ENCODE assay signal across 20 mouse cellular contexts in genomic region chr13:106957554-106957953, GRCm38 (mm10). TPM values are rescaled to one million over a fixed set of nuclear protein-coding genes. Genes with fewer than 3 reads are reported as not detected.
DNase-seq lines count a peak whose midpoint lies in the region; ATAC-seq and TF ChIP-seq lines count a peak whose summit lies in the region.
"Had no signal": no experiment of that assay in that cellular context is flagged by ENCODE, and none has a peak within 500 bp of the region (broad histone marks: within the 10 kb centered on the region; RNA-seq: fewer than 3 reads in every experiment).

No protein-coding gene starts in this region.

- no peak overlapping the region for H3K9ac ChIP-seq in forebrain, postnatal 0 days
- no peak overlapping the region for H3K9ac ChIP-seq in forebrain, embryonic 12.5 days
- H3K9ac ChIP-seq in CH12.LX (ENCODE audit: insufficient read depth, low read depth), result no peak overlapping the region
- H3K9ac ChIP-seq: embryonic facial prominence, embryonic 12.5 days had no signal

- H3K4me2 ChIP-seq in forebrain, postnatal 0 days (ENCODE audit: low read depth), result no peak overlapping the region
- H3K4me2 ChIP-seq in forebrain, embryonic 12.5 days, result no peak overlapping the region
- no peak overlapping the region for H3K4me2 ChIP-seq in CH12.LX (ENCODE audit: insufficient read depth, low read depth, poor library complexity, severe bottlenecking)
- H3K4me2 ChIP-seq: embryonic facial prominence, embryonic 12.5 days had no signal

- TF ChIP-seq CTCF in forebrain, postnatal 0 days (IDR thresholded peaks at IDR 0.05; ENCODE audit: low read depth), result no peak
- no peak for TF ChIP-seq CTCF in CH12.LX (conservative IDR thresholded peaks at IDR 0.05 in 1 of 2, IDR thresholded peaks at IDR 0.05 in 1 of 2; ENCODE audit: low read depth in 2 of 2, low read length in 2 of 2)

- no peaks in the 10 kb centered on the region for H3K9me3 ChIP-seq in forebrain, postnatal 0 days (ENCODE audit: low read length)
- H3K9me3 ChIP-seq in forebrain, embryonic 12.5 days, result no peaks in the 10 kb centered on the region
- H3K9me3 ChIP-seq in CH12.LX (replicated peaks; ENCODE audit: low read length), result no peaks in the 10 kb centered on the region
- H3K9me3 ChIP-seq: embryonic facial prominence, embryonic 10.5 days; embryonic facial prominence, embryonic 12.5 days; forebrain, embryonic 10.5 days had no signal

- dilution Hi-C loops in CH12.LX (cut with MboI; ENCODE audit: extremely low pct_ligation_motif_present, extremely low pct_unique_long_range_greater_than_20kb, low sequenced_read_pairs), result no loop called here

- H3K4me1 ChIP-seq in forebrain, postnatal 0 days (ENCODE audit: insufficient read depth), result no peaks in the 10 kb centered on the region
- no peaks in the 10 kb centered on the region for H3K4me1 ChIP-seq in forebrain, embryonic 12.5 days
- peaks cover 5 to 11% of the 10 kb centered on the region in 2 experiments; a peak in 2 of 4 replicates for H3K4me1 ChIP-seq in CH12.LX (ENCODE audit: control insufficient read depth in 1 of 2, insufficient read depth in 2 of 2)
- H3K4me1 ChIP-seq: embryonic facial prominence, embryonic 10.5 days; embryonic facial prominence, embryonic 12.5 days; forebrain, embryonic 10.5 days had no signal

- DNase-seq in forebrain, postnatal 0 days, result no peak
- peak; percentile 68 for DNase-seq in CH12.LX (ENCODE audit: extremely low read depth)
- no peak for DNase-seq in left cerebral cortex, postnatal 10 days (ENCODE audit: extremely low spot score in 1 of 2, low spot score in 2 of 2)
- DNase-seq in layer of hippocampus, adult 9-11 months, result no peak
- DNase-seq: adrenal gland, adult 2 months; adrenal gland, postnatal 10 days; adrenal gland, postnatal 25 days; cerebellum, adult 11 months; cerebellum, adult 18-20 months; cerebellum, adult 9-10 months; cerebellum, postnatal 10 days; cerebellum, postnatal 25 days had no signal

- intact Hi-C loops in left cerebral cortex, postnatal 10 days (cut with DNase I), result no loop called here

- H3K27me3 ChIP-seq in forebrain, postnatal 0 days (ENCODE audit: insufficient read depth, low read length), result no peaks in the 10 kb centered on the region
- H3K27me3 ChIP-seq in forebrain, embryonic 12.5 days, result no peaks in the 10 kb centered on the region
- no peaks in the 10 kb centered on the region for H3K27me3 ChIP-seq in CH12.LX (replicated peaks)
- H3K27me3 ChIP-seq: embryonic facial prominence, embryonic 12.5 days had no signal

- WGBS in forebrain, postnatal 0 days, result 83% methylated on average over 4 of the region's 4 CpGs
- 88% methylated on average over 4 of the region's 4 CpGs for WGBS in forebrain, embryonic 12.5 days

- in situ Hi-C loops in CH12.LX (cut with MboI; ENCODE audit: low pct_ligation_motif_present, low pct_unique_long_range_greater_than_20kb, low sequenced_read_pairs), result no loop called here

- no peaks in the 10 kb centered on the region for H3K79me2 ChIP-seq in CH12.LX (replicated peaks; ENCODE audit: control insufficient read depth, extremely low read depth, insufficient read depth, poor library complexity, severe bottlenecking)

- peak; percentile 42 for ATAC-seq in forebrain, postnatal 0 days
- ATAC-seq in forebrain, embryonic 12.5 days (ENCODE audit: low FRiP score), result no peak
- ATAC-seq in CD4-positive, CD25-positive, alpha-beta regulatory T cell, adult 4 months, result peak; percentile 45
- peak; percentile 14 for ATAC-seq in inflammation-experienced regulatory T-cells, adult 6 months
- ATAC-seq: forebrain, embryonic 14.5 days had no signal

- no peak overlapping the region for H3K4me3 ChIP-seq in forebrain, postnatal 0 days (ENCODE audit: low read depth, low read length)
- H3K4me3 ChIP-seq in forebrain, embryonic 12.5 days (replicated peaks), result no peak overlapping the region
- no peak overlapping the region for H3K4me3 ChIP-seq in CH12.LX (replicated peaks in 1 of 3; ENCODE audit: low read depth in 2 of 3, low read length in 2 of 3, poor library complexity in 1 of 3)
- H3K4me3 ChIP-seq: embryonic facial prominence, embryonic 10.5 days; embryonic facial prominence, embryonic 12.5 days; erythroblast, embryonic 14.5 days; forebrain, embryonic 10.5 days had no signal

- peaks cover 42% of the 10 kb centered on the region for H3K36me3 ChIP-seq in forebrain, postnatal 0 days (ENCODE audit: insufficient read depth)
- H3K36me3 ChIP-seq in forebrain, embryonic 12.5 days (replicated peaks), result peaks cover 54% of the 10 kb centered on the region
- H3K36me3 ChIP-seq in CH12.LX (replicated peaks in 1 of 2; ENCODE audit: control insufficient read depth in 1 of 2, insufficient read depth in 1 of 2, low read length in 1 of 2), result peaks cover 44 to 71% of the 10 kb centered on the region in 2 experiments

- H3K27ac ChIP-seq in forebrain, postnatal 0 days (ENCODE audit: low read depth, low read length), result no peak overlapping the region
- no peak overlapping the region for H3K27ac ChIP-seq in forebrain, embryonic 12.5 days
- H3K27ac ChIP-seq in CH12.LX (ENCODE audit: insufficient read depth, low read depth), result no peak overlapping the region; the same call in 1 of the 2 replicates
- H3K27ac ChIP-seq: embryonic facial prominence, embryonic 10.5 days; embryonic facial prominence, embryonic 12.5 days; forebrain, embryonic 10.5 days had no signal

- no peak for TF ChIP-seq RAD21 in CH12.LX (IDR thresholded peaks at IDR 0.05; ENCODE audit: low read depth, low read length)

- no peak for TF ChIP-seq POLR2A in CH12.LX (IDR thresholded peaks at IDR 0.05; ENCODE audit: low read depth, low read length)

- no peak for TF ChIP-seq EP300 in CH12.LX (IDR thresholded peaks at IDR 0.05; ENCODE audit: low read length)

TF ChIP-seq in CH12.LX, 34 proteins besides CTCF, POLR2A, EP300 and RAD21:
- TF ChIP-seq JUN (IDR thresholded peaks at IDR 0.05; ENCODE audit: insufficient read depth, low read depth, low read length), result peak; percentile 41; the same call in 1 of the 2 replicates
- peak; percentile 88 for TF ChIP-seq ETS1 (conservative IDR thresholded peaks at IDR 0.05; ENCODE audit: low read depth, low read length)
- TF ChIP-seq USF2 (conservative IDR thresholded peaks at IDR 0.05; ENCODE audit: low read depth, low read length), result no peak
- TF ChIP-seq JUND (conservative IDR thresholded peaks at IDR 0.05; ENCODE audit: low read depth, low read length), result peak; percentile 77
TF ChIP-seq in CH12.LX: peak in this region for 3.

RNA-seq across cellular contexts. Expression of gene Dimt1, which starts 10.6 kb away (rescaled TPM):
- total RNA-seq in forebrain, postnatal 0 days (2014; rRNA removed), result 22.1 and 25.8 TPM in 2 replicates
- polyA plus RNA-seq in forebrain, postnatal 0 days (2015; fragmentation: Nextera tagmentation; extraction: Ambion mirVana), result 32.2 and 32.9 TPM in 2 replicates
- polyA plus RNA-seq in forebrain, embryonic 12.5 days (2016; fragmentation: Nextera tagmentation; extraction: Ambion mirVana), result 43.6 and 45.3 TPM in 2 replicates
- polyA plus RNA-seq in CD4-positive, CD25-positive, alpha-beta regulatory T cell, adult 4 months (2017; shearing (Covaris generic)), result 10 to 100 TPM; 27.8 to 30.3 TPM
- total RNA-seq in CH12.LX (2012; rRNA removed) (25.9 and 36.8 TPM in 2 replicates), CH12.LX (2014; rRNA removed) (49.4 and 51.6 TPM in 2 replicates)
- polyA plus RNA-seq in CH12.LX (2012; ENCODE audit: insufficient read length, low read depth), result 53.8 and 66.4 TPM in 2 replicates
- 10 to 100 TPM; 25.0 to 31.0 (median 29.8) TPM for polyA plus RNA-seq in inflammation-experienced regulatory T-cells, adult 6 months (2017; shearing (Covaris generic))
- 10 to 100 TPM; 19.3 to 21.2 TPM for total RNA-seq in left cerebral cortex, postnatal 10 days (2021)

RNA-seq across cellular contexts. Expression of gene Ipo11, which starts 20.8 kb away (rescaled TPM):
- total RNA-seq in forebrain, postnatal 0 days (2014; rRNA removed), result 47.5 and 55.5 TPM in 2 replicates
- polyA plus RNA-seq in forebrain, postnatal 0 days (2015; fragmentation: Nextera tagmentation; extraction: Ambion mirVana), result 25.0 and 27.5 TPM in 2 replicates
- polyA plus RNA-seq in forebrain, embryonic 12.5 days (2016; fragmentation: Nextera tagmentation; extraction: Ambion mirVana), result 67.0 and 74.1 TPM in 2 replicates
- 10 to 100 TPM; 24.3 to 29.5 TPM for polyA plus RNA-seq in CD4-positive, CD25-positive, alpha-beta regulatory T cell, adult 4 months (2017; shearing (Covaris generic))
- total RNA-seq in CH12.LX (2012; rRNA removed) (41.2 and 47.8 TPM in 2 replicates), CH12.LX (2014; rRNA removed) (91.5 and 102 TPM in 2 replicates)
- 47.5 and 52.4 TPM in 2 replicates for polyA plus RNA-seq in CH12.LX (2012; ENCODE audit: insufficient read length, low read depth)
- 10 to 100 TPM; 24.8 to 35.1 (median 34.1) TPM for polyA plus RNA-seq in inflammation-experienced regulatory T-cells, adult 6 months (2017; shearing (Covaris generic))
- total RNA-seq in left cerebral cortex, postnatal 10 days (2021), result 10 to 100 TPM; 72.3 to 72.7 TPM
